8 mouse cellular contexts compared by ENCODE assay signal in genomic region chr12:84222405-84222961, GRCm38 (mm10). TPM values are rescaled to one million over a fixed set of nuclear protein-coding genes. Genes with fewer than 3 reads are reported as not detected.
DNase-seq lines count a peak whose midpoint lies in the region; ATAC-seq and TF ChIP-seq lines count a peak whose summit lies in the region.

No protein-coding gene starts in this region.

- no peaks in the 10 kb centered on the region for H3K27me3 ChIP-seq in heart, embryonic 14.5 days (ENCODE audit: control insufficient read depth, insufficient read depth, low read length)
- H3K27me3 ChIP-seq in kidney, postnatal 0 days (ENCODE audit: insufficient read depth, low read length): no peaks in the 10 kb centered on the region
- H3K27me3 ChIP-seq in neural tube, embryonic 13.5 days: no peaks in the 10 kb centered on the region; the same call in 1 of the 2 replicates

- TF ChIP-seq CTCF in embryonic fibroblast, embryonic 13.5 days (IDR thresholded peaks at IDR 0.05; ENCODE audit: borderline replicate concordance, insufficient read depth, low read length): no peak
- no peak for TF ChIP-seq CTCF in kidney, postnatal 0 days (IDR thresholded peaks at IDR 0.05; ENCODE audit: low read depth)
- TF ChIP-seq CTCF in lung, adult 2 months (IDR thresholded peaks at IDR 0.05; ENCODE audit: insufficient read depth, low read length): no peak

- H3K9ac ChIP-seq in heart, embryonic 14.5 days (ENCODE audit: low read length): peak overlapping the region; percentile 67
- H3K9ac ChIP-seq in kidney, postnatal 0 days (ENCODE audit: low read depth, low read length): peak overlapping the region; percentile 35; the same call in 1 of the 2 replicates
- peak overlapping the region; percentile 43; the same call in 1 of the 2 replicates for H3K9ac ChIP-seq in neural tube, embryonic 13.5 days

- peak overlapping the region; percentile 73 for H3K4me2 ChIP-seq in heart, embryonic 14.5 days (ENCODE audit: low read length)
- H3K4me2 ChIP-seq in kidney, postnatal 0 days (ENCODE audit: low read length): peak overlapping the region; percentile 62
- H3K4me2 ChIP-seq in neural tube, embryonic 13.5 days: peak overlapping the region; percentile 53

- WGBS in heart, embryonic 14.5 days: 3% methylated on average over 17 of the region's 17 CpGs
- 1% methylated on average over 17 of the region's 17 CpGs for WGBS in kidney, postnatal 0 days
- 2% methylated on average over 17 of the region's 17 CpGs for WGBS in lung, adult 2 months
- 2% methylated on average over 17 of the region's 17 CpGs for WGBS in neural tube, embryonic 13.5 days

- H3K27ac ChIP-seq in embryonic fibroblast, embryonic 13.5 days (ENCODE audit: insufficient read depth, low read length): peak overlapping the region; percentile 66
- no peak overlapping the region for H3K27ac ChIP-seq in heart, embryonic 14.5 days (replicated peaks in 1 of 2; ENCODE audit: control insufficient read depth in 1 of 2, insufficient read depth in 1 of 2, low read depth in 2 of 2, low read length in 2 of 2)
- peak overlapping the region; percentile 34; the same call in 1 of the 2 replicates for H3K27ac ChIP-seq in kidney, postnatal 0 days
- H3K27ac ChIP-seq in neural tube, embryonic 13.5 days (replicated peaks): peak overlapping the region; percentile 74

- H3K4me3 ChIP-seq in embryonic fibroblast, embryonic 13.5 days (ENCODE audit: insufficient read depth, low read length): peak overlapping the region; percentile 20
- H3K4me3 ChIP-seq in heart, embryonic 14.5 days (ENCODE audit: control insufficient read depth in 1 of 2, insufficient read depth in 1 of 2, low read depth in 1 of 2, low read length in 2 of 2): peak overlapping the region; percentile 44 to 51
- H3K4me3 ChIP-seq in kidney, postnatal 0 days (replicated peaks; ENCODE audit: low read depth, low read length): peak overlapping the region; percentile 32
- peak overlapping the region; percentile 53 for H3K4me3 ChIP-seq in lung, adult 2 months (replicated peaks; ENCODE audit: extremely low read depth, low read depth, low read length)
- H3K4me3 ChIP-seq in neural tube, embryonic 13.5 days: peak overlapping the region; percentile 35

- DNase-seq in T-cell, adult 2 months (ENCODE audit: low spot score): peak; percentile 93
- peak; percentile 83 for DNase-seq in kidney, postnatal 0 days (ENCODE audit: low spot score)
- peak; percentile 58 for DNase-seq in lung, adult 2 months
- DNase-seq in urinary bladder, postnatal 25 days (ENCODE audit: low spot score): no peak

- H3K4me1 ChIP-seq in embryonic fibroblast, embryonic 13.5 days (ENCODE audit: control insufficient read depth, insufficient read depth, low read length): peaks cover 9% of the 10 kb centered on the region; the same call in 1 of the 2 replicates
- H3K4me1 ChIP-seq in heart, embryonic 14.5 days (ENCODE audit: control insufficient read depth in 2 of 2, insufficient read depth in 2 of 2, low read length in 2 of 2): peaks cover 4 to 18% of the 10 kb centered on the region in 2 experiments
- peaks cover 11% of the 10 kb centered on the region for H3K4me1 ChIP-seq in kidney, postnatal 0 days (replicated peaks; ENCODE audit: insufficient read depth, low read length)
- H3K4me1 ChIP-seq in lung, adult 2 months (ENCODE audit: control insufficient read depth, insufficient read depth, low read length): no peaks in the 10 kb centered on the region; the same call in 1 of the 2 replicates
- H3K4me1 ChIP-seq in neural tube, embryonic 13.5 days (replicated peaks): peaks cover 53% of the 10 kb centered on the region

- no peaks in the 10 kb centered on the region for H3K36me3 ChIP-seq in heart, embryonic 14.5 days (ENCODE audit: control insufficient read depth, insufficient read depth, low read length)
- H3K36me3 ChIP-seq in kidney, postnatal 0 days (ENCODE audit: insufficient read depth, low read length): no peaks in the 10 kb centered on the region
- H3K36me3 ChIP-seq in neural tube, embryonic 13.5 days: no peaks in the 10 kb centered on the region

- no peaks in the 10 kb centered on the region for H3K9me3 ChIP-seq in heart, embryonic 14.5 days (ENCODE audit: control insufficient read depth, low read length)
- H3K9me3 ChIP-seq in kidney, postnatal 0 days (replicated peaks; ENCODE audit: low read length): no peaks in the 10 kb centered on the region
- 0 out of 2 replicates have a peak, but pooled peaks cover 5% of the 10 kb centered on the region for H3K9me3 ChIP-seq in neural tube, embryonic 13.5 days

- peak; percentile 83 for ATAC-seq in CD4-positive, CD25-positive, alpha-beta regulatory T cell, adult 4 months
- ATAC-seq in heart, embryonic 14.5 days (ENCODE audit: insufficient number of reproducible peaks, insufficient read depth, low FRiP score, low read depth): no peak
- 0 out of 2 replicates have a peak, but pooled peaks have one; percentile 33 for ATAC-seq in kidney, postnatal 0 days (replicated peaks; ENCODE audit: low FRiP score, low read depth)
- peak; percentile 36 for ATAC-seq in neural tube, embryonic 13.5 days (ENCODE audit: low read depth)

- 0 out of 2 replicates have a peak, but pooled peaks have one; percentile 32 for TF ChIP-seq POLR2A in embryonic fibroblast, embryonic 13.5 days (IDR thresholded peaks at IDR 0.05; ENCODE audit: low read depth, low read length)
- TF ChIP-seq POLR2A in lung, adult 2 months (IDR thresholded peaks at IDR 0.05; ENCODE audit: borderline replicate concordance, extremely low read depth, low read depth, low read length): no peak

RNA-seq across cellular contexts. Expression of gene Elmsan1, which starts 3.8 kb away (rescaled TPM):
- polyA plus RNA-seq in CD4-positive, CD25-positive, alpha-beta regulatory T cell, adult 4 months (2017; shearing (Covaris generic)): 1 to 10 TPM; 7.3 to 8.2 TPM
- 20.6 and 21.3 TPM in 2 replicates for polyA plus RNA-seq in embryonic fibroblast, embryonic 13.5 days (2011; ENCODE audit: insufficient read length, low read depth, missing spikeins)
- 7.1 and 7.4 TPM in 2 replicates for polyA plus RNA-seq in heart, embryonic 14.5 days (2014; fragmentation: Nextera tagmentation; extraction: Ambion mirVana)
- polyA plus RNA-seq in kidney, postnatal 0 days (2015; fragmentation: Nextera tagmentation; extraction: Ambion mirVana): 4.8 and 5.8 TPM in 2 replicates
- polyA plus RNA-seq in lung, adult 2 months (2012; rRNA removed): 26.5 and 29.5 TPM in 2 replicates
- polyA plus RNA-seq in neural tube, embryonic 13.5 days (2015; fragmentation: Nextera tagmentation; extraction: Ambion mirVana): 4.9 TPM in 2 replicates

Comparison
In these comparisons a context has a peak if more than half of its experiments do, and no peak if none do; other contexts are left out.
1. H3K27ac ChIP-seq: peak in embryonic fibroblast, embryonic 13.5 days (single experiment), kidney, postnatal 0 days (single experiment) and neural tube, embryonic 13.5 days (single experiment); none in heart, embryonic 14.5 days (0 of 2).
2. Peak in every context shown above with its lines, with median percentiles within 50 percentile points of each other: H3K4me3 ChIP-seq, H3K4me2 ChIP-seq and H3K9ac ChIP-seq.